Mouse (Mus musculus) liver, embryonic 14.5 days (tissue): ENCODE measurements around the gene Slc12a1.

Experiments
- CTCF ChIP-seq: IDR thresholded peaks from 2 replicates; pipeline ENCODE4 v1.5.1; 2016; ENCODE audit warnings: antibody characterized with exemption, low read depth, control low read depth
- EP300 ChIP-seq: IDR thresholded peaks from 2 replicates; pipeline ENCODE4 v1.6.1; 2016; ENCODE audit warnings: antibody characterized with exemption, low read depth

- no peak for TF ChIP-seq CTCF
- no peak for TF ChIP-seq EP300
Measured at GRCm38 (mm10) chr2:125136846-125137245, 15.5 kb upstream of the Slc12a1 start.
